In the genomic region with DNA sequence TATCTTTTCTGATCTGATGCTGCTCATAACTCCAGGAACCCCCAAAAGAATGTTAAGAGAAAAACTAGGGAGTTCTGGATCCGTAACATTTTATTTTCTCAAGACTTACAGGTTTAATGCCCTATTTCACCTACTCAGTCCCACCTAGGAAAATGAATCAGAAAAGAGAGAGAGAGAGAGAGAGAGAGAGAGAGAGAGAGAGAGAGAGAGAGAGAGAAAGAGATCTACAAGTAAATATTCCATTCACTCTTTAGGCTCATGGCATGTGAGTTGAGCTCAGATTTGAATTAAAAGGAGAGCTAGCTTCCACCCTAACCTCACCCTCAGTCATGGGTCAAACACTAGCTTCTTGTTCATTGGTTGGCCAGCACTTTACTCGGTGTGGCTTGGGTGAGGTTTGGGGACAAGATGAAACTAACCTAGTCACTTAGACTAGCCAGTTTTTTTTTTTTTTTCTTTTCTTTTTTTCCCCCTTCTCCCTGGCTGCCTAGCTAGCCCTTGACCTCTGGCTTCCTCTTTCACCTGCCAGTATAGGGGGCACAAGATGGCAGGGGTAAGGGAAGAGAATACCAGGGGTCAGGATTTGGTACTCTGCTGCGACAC, we compare ENCODE assay signal across 8 mouse cellular contexts. TPM values are rescaled to one million over a fixed set of nuclear protein-coding genes. Genes with fewer than 3 reads are reported as not detected.
A peak's percentile ranks its signal among the peaks of the same experiment; 100 is the strongest.
DNase-seq lines count a peak whose midpoint lies in the region; ATAC-seq lines count a peak whose summit lies in the region.

No protein-coding gene starts in this region.

- ATAC-seq in lung, embryonic 16.5 days (ENCODE audit: low read depth) = no peak
- no peak for ATAC-seq in forebrain, embryonic 12.5 days (ENCODE audit: low FRiP score)
- no peak for ATAC-seq in limb, embryonic 12.5 days (ENCODE audit: insufficient number of reproducible peaks, insufficient read depth, low FRiP score, low TSS enrichment, low read depth)

- intact Hi-C loops in left cerebral cortex, postnatal 10 days (cut with DNase I) = no loop called here

- peak overlapping the region; percentile 88 for H3K9ac ChIP-seq in lung, embryonic 16.5 days (ENCODE audit: low read length)
- 0 out of 2 replicates have a peak overlapping the region, but pooled peaks have one; percentile 76 for H3K9ac ChIP-seq in forebrain, embryonic 12.5 days
- H3K9ac ChIP-seq in limb, embryonic 12.5 days (replicated peaks) = peak overlapping the region; percentile 75

- DNase-seq in lung, postnatal 4 days = no peak
- peak; percentile 60 for DNase-seq in skeletal muscle tissue, adult 2 months (ENCODE audit: low read depth, low spot score)
- DNase-seq in embryo, embryonic 10.5 days (ENCODE audit: low spot score) = no peak
- no peak for DNase-seq in layer of hippocampus, adult 11-12 months (ENCODE audit: low spot score)
- DNase-seq in left cerebral cortex, postnatal 10 days (ENCODE audit: extremely low spot score in 1 of 2, low spot score in 2 of 2) = no peak

- H3K4me1 ChIP-seq in lung, embryonic 16.5 days (replicated peaks; ENCODE audit: control insufficient read depth, insufficient read depth, low read length) = peaks cover 18% of the 10 kb centered on the region
- H3K4me1 ChIP-seq in forebrain, embryonic 12.5 days = peaks cover 16% of the 10 kb centered on the region
- H3K4me1 ChIP-seq in limb, embryonic 12.5 days (replicated peaks) = 0 out of 2 replicates have a peak, but pooled peaks cover 9% of the 10 kb centered on the region

- H3K36me3 ChIP-seq in lung, embryonic 16.5 days (ENCODE audit: control insufficient read depth, insufficient read depth, low read length) = peaks cover 11% of the 10 kb centered on the region
- H3K36me3 ChIP-seq in forebrain, embryonic 12.5 days (replicated peaks) = peaks cover 27% of the 10 kb centered on the region
- peaks cover 26% of the 10 kb centered on the region for H3K36me3 ChIP-seq in limb, embryonic 12.5 days

- H3K4me3 ChIP-seq in lung, embryonic 16.5 days (ENCODE audit: low read length) = peak overlapping the region; percentile 90
- H3K4me3 ChIP-seq in forebrain, embryonic 12.5 days (replicated peaks) = peak overlapping the region; percentile 63
- peak overlapping the region; percentile 79 for H3K4me3 ChIP-seq in limb, embryonic 12.5 days (replicated peaks)

- 45% methylated on average over 3 of the region's 3 CpGs for WGBS in lung, embryonic 16.5 days
- 44% methylated on average over 3 of the region's 3 CpGs for WGBS in forebrain, embryonic 12.5 days
- WGBS in limb, embryonic 12.5 days = 50% methylated on average over 3 of the region's 3 CpGs

- no peaks in the 10 kb centered on the region for H3K27me3 ChIP-seq in lung, embryonic 16.5 days (ENCODE audit: control insufficient read depth, insufficient read depth, low read depth, low read length)
- H3K27me3 ChIP-seq in forebrain, embryonic 12.5 days = no peaks in the 10 kb centered on the region
- no peaks in the 10 kb centered on the region for H3K27me3 ChIP-seq in limb, embryonic 12.5 days

- H3K27ac ChIP-seq in lung, embryonic 16.5 days (ENCODE audit: low read length) = peak overlapping the region; percentile 77; the same call in 1 of the 2 replicates
- H3K27ac ChIP-seq in forebrain, embryonic 12.5 days = no peak overlapping the region
- H3K27ac ChIP-seq in limb, embryonic 12.5 days = no peak overlapping the region

- no peaks in the 10 kb centered on the region for H3K9me3 ChIP-seq in lung, embryonic 16.5 days (ENCODE audit: control insufficient read depth, low read length)
- no peaks in the 10 kb centered on the region for H3K9me3 ChIP-seq in forebrain, embryonic 12.5 days
- no peaks in the 10 kb centered on the region for H3K9me3 ChIP-seq in limb, embryonic 12.5 days

- H3K4me2 ChIP-seq in lung, embryonic 16.5 days (ENCODE audit: low read depth, low read length) = peak overlapping the region; percentile 95
- peak overlapping the region; percentile 94 for H3K4me2 ChIP-seq in forebrain, embryonic 12.5 days
- H3K4me2 ChIP-seq in limb, embryonic 12.5 days = peak overlapping the region; percentile 91

RNA-seq across cellular contexts. Expression of a gene that starts 0.8 kb away (rescaled TPM):
- 12.9 and 14.1 TPM in 2 replicates for polyA plus RNA-seq in lung, embryonic 16.5 days (2015; fragmentation: Nextera tagmentation; extraction: Ambion mirVana)
- polyA plus RNA-seq in forebrain, embryonic 12.5 days (2016; fragmentation: Nextera tagmentation; extraction: Ambion mirVana) = 4.8 and 5.8 TPM in 2 replicates
- polyA plus RNA-seq in limb, embryonic 12.5 days (2016; fragmentation: Nextera tagmentation; extraction: Ambion mirVana) = 9.8 and 12.3 TPM in 2 replicates
- total RNA-seq in left cerebral cortex, postnatal 10 days (2021) = 1 to 10 TPM; 6.3 to 7.1 TPM

RNA-seq across cellular contexts. Expression of a gene that starts 8.7 kb away (rescaled TPM):
- polyA plus RNA-seq in lung, embryonic 16.5 days (2015; fragmentation: Nextera tagmentation; extraction: Ambion mirVana) = 8.1 and 11.4 TPM in 2 replicates
- polyA plus RNA-seq in forebrain, embryonic 12.5 days (2016; fragmentation: Nextera tagmentation; extraction: Ambion mirVana) = 10.5 and 10.7 TPM in 2 replicates
- 9.4 and 10.7 TPM in 2 replicates for polyA plus RNA-seq in limb, embryonic 12.5 days (2016; fragmentation: Nextera tagmentation; extraction: Ambion mirVana)
- 10 to 100 TPM; 18.1 to 21.7 TPM for total RNA-seq in left cerebral cortex, postnatal 10 days (2021)

RNA-seq across cellular contexts. Expression of a gene that starts 42.6 kb away (rescaled TPM):
- polyA plus RNA-seq in lung, embryonic 16.5 days (2015; fragmentation: Nextera tagmentation; extraction: Ambion mirVana) = 55.3 and 60.6 TPM in 2 replicates
- polyA plus RNA-seq in forebrain, embryonic 12.5 days (2016; fragmentation: Nextera tagmentation; extraction: Ambion mirVana) = 64.9 and 71.6 TPM in 2 replicates
- 69.5 and 72.6 TPM in 2 replicates for polyA plus RNA-seq in limb, embryonic 12.5 days (2016; fragmentation: Nextera tagmentation; extraction: Ambion mirVana)
- 10 to 100 TPM; 89.1 to 90.3 TPM for total RNA-seq in left cerebral cortex, postnatal 10 days (2021)

RNA-seq across cellular contexts. Expression of a gene that starts 51.9 kb away (rescaled TPM):
- polyA plus RNA-seq in lung, embryonic 16.5 days (2015; fragmentation: Nextera tagmentation; extraction: Ambion mirVana) = 7.4 and 8.4 TPM in 2 replicates
- polyA plus RNA-seq in forebrain, embryonic 12.5 days (2016; fragmentation: Nextera tagmentation; extraction: Ambion mirVana) = 8.3 and 9.7 TPM in 2 replicates
- polyA plus RNA-seq in limb, embryonic 12.5 days (2016; fragmentation: Nextera tagmentation; extraction: Ambion mirVana) = 9.3 and 12.2 TPM in 2 replicates
- 10 to 100 TPM; 11.8 to 13.8 TPM for total RNA-seq in left cerebral cortex, postnatal 10 days (2021)

RNA-seq across cellular contexts. Expression of a gene that starts 52.1 kb away (rescaled TPM):
- 2.3 and 2.8 TPM in 2 replicates for polyA plus RNA-seq in lung, embryonic 16.5 days (2015; fragmentation: Nextera tagmentation; extraction: Ambion mirVana)
- 2.9 and 3.5 TPM in 2 replicates for polyA plus RNA-seq in forebrain, embryonic 12.5 days (2016; fragmentation: Nextera tagmentation; extraction: Ambion mirVana)
- 2.0 and 2.4 TPM in 2 replicates for polyA plus RNA-seq in limb, embryonic 12.5 days (2016; fragmentation: Nextera tagmentation; extraction: Ambion mirVana)
- total RNA-seq in left cerebral cortex, postnatal 10 days (2021) = 1 to 10 TPM; 7.8 to 8.5 TPM
